Mouse (Mus musculus) MEL (cell line): ENCODE results near the gene Cep63. TPM values are rescaled to one million over a fixed set of nuclear protein-coding genes. Genes with fewer than 3 reads are reported as not detected.

Source experiments
- DNase-seq: peaks from one replicate; pipeline ENCODE4 v3.0.0; 2011; ENCODE audit warnings: low read depth, low spot score
- H3K27ac ChIP-seq: 2 replicates; pipeline ENCODE4 v1.5.1; 2012; ENCODE audit warnings: low read depth, mild to moderate bottlenecking, control low read depth, low read length, moderate library complexity; ENCODE audit not compliant: control insufficient read depth
- H3K27me3 ChIP-seq, 2 experiments: fragments of 150-350 bp in 1 of 2; sonication (generic) in 1 of 2; 2 replicates each; pipeline ENCODE4 v1.6.1; 2012; ENCODE audit warnings: low read length in 2 of 2, mild to moderate bottlenecking in 2 of 2, improper control_type of control experiment in 1 of 2, moderate library complexity in 1 of 2; ENCODE audit not compliant: insufficient read depth in 2 of 2, control insufficient read depth in 1 of 2
- H3K36me3 ChIP-seq, 2 experiments: 2 replicates each; pipeline ENCODE4 v1.6.1; 2012 to 2014; ENCODE audit warnings: low read length in 2 of 2, improper control_type of control experiment in 1 of 2, inconsistent platforms in 1 of 2, mild to moderate bottlenecking in 1 of 2; ENCODE audit not compliant: insufficient read depth in 2 of 2, control insufficient read depth in 1 of 2
- H3K4me1 ChIP-seq, 2 experiments: fragments of 150-350 bp in 1 of 2; sonication (generic) in 1 of 2; 2 replicates each; pipeline ENCODE4 v1.6.1; 2012; ENCODE audit warnings: low read length in 2 of 2, improper control_type of control experiment in 1 of 2, mild to moderate bottlenecking in 1 of 2; ENCODE audit not compliant: insufficient read depth in 2 of 2, control insufficient read depth in 1 of 2
- H3K4me3 ChIP-seq, 2 experiments: fragments of 150-350 bp in 1 of 2; sonication (generic) in 1 of 2; 2 replicates each; pipeline ENCODE4 v1.5.1; 2012; ENCODE audit warnings: low read depth in 2 of 2, low read length in 2 of 2, mild to moderate bottlenecking in 2 of 2, moderate library complexity in 2 of 2, control low read depth in 1 of 2, improper control_type of control experiment in 1 of 2; ENCODE audit not compliant: control insufficient read depth in 1 of 2, insufficient read depth in 1 of 2
- H3K79me2 ChIP-seq: 2 replicates; pipeline ENCODE4 v1.6.1; 2012; ENCODE audit warnings: mild to moderate bottlenecking, low read length, moderate library complexity; ENCODE audit not compliant: control insufficient read depth, poor library complexity, insufficient read depth
- H3K9ac ChIP-seq: 2 replicates; pipeline ENCODE4 v1.6.1; 2012; ENCODE audit warnings: low read depth, mild to moderate bottlenecking, control low read depth, low read length, moderate library complexity; ENCODE audit not compliant: control insufficient read depth, poor library complexity, severe bottlenecking
- H3K9me3 ChIP-seq: fragments of 150-350 bp; sonication (generic); replicated peaks from 2 replicates; pipeline ENCODE4 v1.6.1; 2012; ENCODE audit warnings: mild to moderate bottlenecking, low read length, improper control_type of control experiment, moderate library complexity; ENCODE audit not compliant: insufficient read depth
- CHD2 ChIP-seq: IDR thresholded peaks from 2 replicates; pipeline ENCODE4 v1.6.1; 2011; ENCODE audit warnings: low read length, improper control_type of control experiment
- ELF1 ChIP-seq: IDR thresholded peaks from 2 replicates; pipeline ENCODE4 v1.6.1; 2014; ENCODE audit warnings: low read depth, mild to moderate bottlenecking, inconsistent platforms, low read length, improper control_type of control experiment, moderate library complexity
- GABPA ChIP-seq: IDR thresholded peaks from 2 replicates; pipeline ENCODE4 v1.6.1; 2012; ENCODE audit warnings: low read depth, mild to moderate bottlenecking, inconsistent platforms, low read length, improper control_type of control experiment, moderate library complexity
- HCFC1 ChIP-seq: IDR thresholded peaks from 2 replicates; pipeline ENCODE4 v1.6.1; 2012; ENCODE audit warnings: low read depth, mild to moderate bottlenecking, inconsistent platforms, low read length, improper control_type of control experiment, moderate library complexity
- JUND ChIP-seq: IDR thresholded peaks from 2 replicates; pipeline ENCODE4 v1.6.1; 2011; ENCODE audit warnings: low read depth, mild to moderate bottlenecking, improper control_type of control experiment, low read length
- KAT2A ChIP-seq: conservative IDR thresholded peaks from 2 replicates; pipeline ENCODE4 v1.6.1; 2012; ENCODE audit warnings: low read depth, low read length, improper control_type of control experiment, inconsistent platforms
- MAFK ChIP-seq: IDR thresholded peaks from 2 replicates; pipeline ENCODE4 v1.6.1; 2011; ENCODE audit warnings: low read depth, mild to moderate bottlenecking, low read length, improper control_type of control experiment, borderline replicate concordance
- MAX ChIP-seq: IDR thresholded peaks from 2 replicates; pipeline ENCODE4 v1.6.1; 2011; ENCODE audit warnings: low read length, improper control_type of control experiment
- MAZ ChIP-seq: IDR thresholded peaks from 2 replicates; pipeline ENCODE4 v1.6.1; 2012; ENCODE audit warnings: low read depth, mild to moderate bottlenecking, inconsistent platforms, low read length, improper control_type of control experiment
- POLR2A ChIP-seq, 2 experiments: IDR thresholded peaks; 2 replicates each; pipeline ENCODE4 v1.6.1; 2011 to 2012; ENCODE audit warnings: low read length in 2 of 2, mild to moderate bottlenecking in 2 of 2, control low read depth in 1 of 2, improper control_type of control experiment in 1 of 2, low read depth in 1 of 2, moderate library complexity in 1 of 2; ENCODE audit not compliant: control insufficient read depth in 1 of 2, insufficient read depth in 1 of 2, poor library complexity in 1 of 2
- POLR2AphosphoS2 ChIP-seq: IDR thresholded peaks from 2 replicates; pipeline ENCODE4 v1.6.1; 2011; ENCODE audit warnings: low read length, improper control_type of control experiment
- POLR2AphosphoS5 ChIP-seq: IDR thresholded peaks from 2 replicates; pipeline ENCODE4 v1.6.1; 2012; ENCODE audit warnings: low read depth, borderline replicate concordance, mild to moderate bottlenecking, inconsistent platforms, low read length, moderate library complexity, mixed read lengths
- SIN3A ChIP-seq: IDR thresholded peaks from 2 replicates; pipeline ENCODE4 v1.6.1; 2012; ENCODE audit warnings: low read length, improper control_type of control experiment, inconsistent platforms
- SMC3 ChIP-seq: IDR thresholded peaks from 2 replicates; pipeline ENCODE4 v1.6.1; 2011; ENCODE audit warnings: low read depth, low read length, improper control_type of control experiment
- TAL1 ChIP-seq: IDR thresholded peaks from 2 replicates; pipeline ENCODE4 v1.6.1; 2012; ENCODE audit warnings: mild to moderate bottlenecking, inconsistent platforms, low read length, moderate library complexity, mixed read lengths
- UBTF ChIP-seq: IDR thresholded peaks from 2 replicates; pipeline ENCODE4 v1.6.1; 2012; ENCODE audit warnings: low read depth, mild to moderate bottlenecking, inconsistent platforms, low read length, improper control_type of control experiment, moderate library complexity, borderline replicate concordance; ENCODE audit not compliant: insufficient read depth
- USF1 ChIP-seq: IDR thresholded peaks from 2 replicates; pipeline ENCODE4 v1.6.1; 2014; ENCODE audit warnings: low read depth, mild to moderate bottlenecking, inconsistent platforms, low read length, improper control_type of control experiment, moderate library complexity
- USF2 ChIP-seq, 2 experiments: IDR thresholded peaks; 2 replicates each; pipeline ENCODE4 v1.6.1; 2011 to 2012; ENCODE audit warnings: improper control_type of control experiment in 2 of 2, low read length in 2 of 2, borderline replicate concordance in 1 of 2, inconsistent platforms in 1 of 2, low read depth in 1 of 2, mild to moderate bottlenecking in 1 of 2; ENCODE audit not compliant: insufficient read depth in 1 of 2
- ZC3H11A ChIP-seq: IDR thresholded peaks from 2 replicates; pipeline ENCODE4 v1.6.1; 2012; ENCODE audit warnings: low read depth, mild to moderate bottlenecking, inconsistent platforms, low read length, improper control_type of control experiment
- ZKSCAN1 ChIP-seq: IDR thresholded peaks from 2 replicates; pipeline ENCODE4 v1.6.1; 2012; ENCODE audit warnings: low read depth, mild to moderate bottlenecking, inconsistent platforms, low read length, improper control_type of control experiment, moderate library complexity
- ZMIZ1 ChIP-seq: IDR thresholded peaks from 2 replicates; pipeline ENCODE4 v1.6.1; 2012; ENCODE audit warnings: low read depth, mild to moderate bottlenecking, inconsistent platforms, low read length, improper control_type of control experiment, moderate library complexity
- ZNF384 ChIP-seq: IDR thresholded peaks from 2 replicates; pipeline ENCODE4 v1.6.1; 2012; ENCODE audit warnings: low read depth, mild to moderate bottlenecking, inconsistent platforms, low read length, improper control_type of control experiment
- polyA plus RNA-seq, 2 experiments: library from polyadenylated mRNA; stranded (reverse) in 1 of 2; unstranded in 1 of 2; fragments of >175 nt in 1 of 2; fragments of >200 nt in 1 of 2; gene quantifications; 2 replicates each; pipeline versions ENCODE4 v1.2.1 to v1.2.4; 2012; ENCODE audit warnings: low replicate concordance in 2 of 2, low read depth in 1 of 2; ENCODE audit not compliant: insufficient read length in 2 of 2, insufficient read depth in 1 of 2, missing spikeins in 1 of 2
- total RNA-seq: library from RNA; depleted of rRNA; stranded (reverse); fragments of 300-350 nt; gene quantifications from 2 replicates; pipeline ENCODE4 v1.2.3, GENCODE M21; 2012

Cep63 gene
- total and polyA plus RNA-seq, 3 experiments = 9.6 to 14.6 TPM; not detected in 1

DNA sequence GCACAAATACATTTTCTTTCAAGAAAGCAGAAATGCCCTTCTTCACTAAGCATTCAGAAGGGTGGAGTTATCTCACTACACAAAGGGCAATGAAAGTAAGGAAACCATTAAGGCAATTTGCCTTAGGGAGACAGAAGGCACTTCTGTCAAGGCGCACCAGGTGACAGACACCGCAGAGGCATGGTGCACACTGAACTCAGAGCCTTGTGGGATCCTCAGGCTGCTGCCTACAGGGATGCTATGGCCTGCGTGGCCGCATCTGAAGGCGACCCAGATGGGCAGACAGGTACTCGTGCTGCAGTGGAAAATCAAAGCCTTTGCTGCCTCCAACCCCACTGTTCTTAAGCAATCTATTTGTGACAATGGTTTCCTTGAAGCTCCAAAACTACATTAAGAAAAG lies 21.2 kb downstream of the Cep63 start:
- Histone ChIP-seq H3K4me3 (no peak overlapping the region), H3K79me2 (no peaks in the 10 kb centered on the region), H3K36me3 (no peaks in the 10 kb centered on the region; a peak in 2 of 4 replicates), H3K9ac (no peak overlapping the region), H3K9me3 (no peaks in the 10 kb centered on the region), H3K27me3 (no peaks in the 10 kb centered on the region), H3K4me1 (no peaks in the 10 kb centered on the region), H3K27ac (no peak overlapping the region)
- TF ChIP-seq MAFK = no peak
- TF ChIP-seq TAL1 = no peak
- no peak for TF ChIP-seq MAZ
- no peak for TF ChIP-seq CHD2
- TF ChIP-seq POLR2AphosphoS2 = no peak
- TF ChIP-seq HCFC1 = no peak
- no peak for TF ChIP-seq MAX
- no peak for TF ChIP-seq POLR2A (IDR thresholded peaks at IDR 0.05; ENCODE audit: control insufficient read depth in 1 of 2, insufficient read depth in 1 of 2, low read depth in 1 of 2, low read length in 2 of 2, poor library complexity in 1 of 2)
- no peak for TF ChIP-seq ZC3H11A
- no peak for TF ChIP-seq UBTF
- no peak for TF ChIP-seq ZNF384
- TF ChIP-seq KAT2A = no peak
- no peak for TF ChIP-seq ELF1
- no peak for TF ChIP-seq SMC3
- DNase-seq = no peak

- no peaks in the 10 kb centered on the region for H3K4me1 ChIP-seq
- no peaks in the 10 kb centered on the region for H3K27me3 ChIP-seq
- TF ChIP-seq ZKSCAN1 = no peak
- TF ChIP-seq SIN3A = no peak
- TF ChIP-seq ZNF384 = no peak
- TF ChIP-seq JUND = no peak
- no peak for TF ChIP-seq ZMIZ1
- TF ChIP-seq GABPA = no peak
- no peak for TF ChIP-seq USF2 (IDR thresholded peaks at IDR 0.05; ENCODE audit: borderline replicate concordance in 1 of 2, insufficient read depth in 1 of 2, low read depth in 1 of 2, low read length in 2 of 2)
- no peak for TF ChIP-seq POLR2AphosphoS5
- no peak for TF ChIP-seq USF1
- TF ChIP-seq TAL1 = no peak
- TF ChIP-seq ELF1 = no peak
- no peak for TF ChIP-seq HCFC1
- no peak overlapping the region for H3K27ac ChIP-seq
- no peaks in the 10 kb centered on the region for H3K9me3 ChIP-seq
- H3K9ac ChIP-seq = no peak overlapping the region
- H3K79me2 ChIP-seq = no peaks in the 10 kb centered on the region
- H3K4me3 ChIP-seq = no peak overlapping the region
- DNase-seq = no peak
- H3K36me3 ChIP-seq = no peaks in the 10 kb centered on the region; a peak in 2 of 4 replicates
These were observed 24.7 kb downstream of the Cep63 start for GRCm38 (mm10) chr9:102601666-102602065.
